Mouse (Mus musculus) CH12F3 (cell line): ENCODE data around the gene Ccdc83.

Experiments used
- in situ Hi-C: fragments of 300-500 bp; cut with MboI; formaldehyde crosslinking; loops from 2 replicates; pipeline ENCODE4 v1.14.3; 2020; ENCODE audit warnings: low sequenced_read_pairs

Gene Ccdc83

GRCm38 (mm10) chr7:90265289-90265970 lies at the start of gene Ccdc83:
Gene Ccdc83, minus strand, starts transcription at chr7:90265777.
- in situ Hi-C loops: no loop called here

- in situ Hi-C loops: no loop called here
Observed at GRCm38 (mm10) chr7:90313421-90313820, 47.8 kb upstream of the Ccdc83 start.

DNA sequence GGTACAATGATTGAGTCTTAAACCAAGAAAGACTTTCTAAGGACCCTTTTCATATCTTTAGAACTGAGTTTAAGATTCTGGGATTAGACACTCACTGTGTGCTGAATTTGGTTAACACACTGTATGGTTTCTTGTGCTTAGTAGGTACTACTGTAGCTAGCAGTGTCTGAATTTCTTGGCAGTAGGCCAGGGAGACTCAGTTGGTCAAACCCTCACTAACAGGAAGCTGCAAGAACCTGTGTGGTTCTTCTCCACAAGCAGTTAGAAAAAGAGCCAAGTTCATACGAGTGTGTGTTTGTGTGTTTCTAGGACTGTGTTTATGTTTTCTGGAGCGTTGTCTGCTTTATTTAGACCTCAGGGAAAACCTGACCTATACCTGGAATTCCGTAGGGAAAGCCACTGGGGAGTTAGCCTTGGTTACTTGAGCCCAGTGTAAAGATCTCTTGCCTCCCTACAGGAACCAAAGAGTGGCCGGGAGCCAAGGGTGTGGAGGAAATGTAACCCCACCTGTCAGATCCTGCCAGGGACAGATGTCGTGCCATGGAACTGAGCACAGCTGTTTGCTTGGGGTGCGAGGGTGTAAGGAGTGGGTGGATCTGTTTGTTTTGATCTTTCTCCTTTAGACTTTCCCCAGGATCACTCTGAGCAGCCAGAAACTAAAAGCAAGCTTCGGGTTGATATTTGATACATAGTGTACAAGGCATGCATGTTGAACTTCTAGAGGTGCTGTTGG lies 46.7 kb upstream of the Ccdc83 start:
- in situ Hi-C loops: no loop called here

DNA sequence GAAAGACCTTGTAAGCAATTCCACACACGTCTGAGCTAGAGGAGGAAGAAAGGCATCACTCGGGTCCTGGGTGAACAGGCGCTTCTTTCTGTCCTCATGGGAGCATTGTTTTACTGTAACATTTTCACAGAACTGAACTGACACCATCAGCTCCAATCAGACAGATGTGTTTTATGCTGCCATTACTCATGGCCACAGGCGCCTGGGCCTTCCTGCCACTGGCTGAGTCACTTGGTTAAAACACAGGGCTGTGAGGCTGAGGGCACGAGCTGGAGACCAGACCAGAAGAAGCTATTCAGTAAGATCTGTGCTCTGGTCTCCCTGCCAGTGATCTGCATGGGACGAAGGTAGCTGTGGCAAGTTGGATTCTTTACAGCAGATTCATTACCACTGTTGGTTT lies 42.4 kb upstream of the Ccdc83 start:
- in situ Hi-C loops: no loop called here

DNA sequence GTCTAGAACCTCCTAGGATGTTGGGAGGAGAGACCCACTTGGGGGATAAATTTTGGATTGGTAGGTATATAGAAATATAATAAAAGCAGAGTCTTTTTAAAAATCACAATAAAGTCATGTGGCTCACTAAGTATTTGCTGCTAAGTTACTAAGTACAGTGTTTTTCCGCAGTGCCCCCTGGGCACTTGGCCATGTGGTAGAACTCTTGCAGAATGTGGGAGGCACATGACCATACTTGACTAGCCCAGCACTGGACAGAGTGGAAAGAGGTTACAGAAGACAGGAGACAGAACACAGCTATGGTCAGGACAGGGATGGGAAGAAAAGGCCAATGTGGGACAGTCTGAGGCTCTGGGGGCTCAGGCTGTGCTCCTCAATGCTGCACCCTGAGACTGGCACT lies 41.4 kb upstream of the Ccdc83 start:
- in situ Hi-C loops: no loop called here

- in situ Hi-C loops: no loop called here
Observed at GRCm38 (mm10) chr7:90306079-90306478, 40.5 kb upstream of the Ccdc83 start.

DNA sequence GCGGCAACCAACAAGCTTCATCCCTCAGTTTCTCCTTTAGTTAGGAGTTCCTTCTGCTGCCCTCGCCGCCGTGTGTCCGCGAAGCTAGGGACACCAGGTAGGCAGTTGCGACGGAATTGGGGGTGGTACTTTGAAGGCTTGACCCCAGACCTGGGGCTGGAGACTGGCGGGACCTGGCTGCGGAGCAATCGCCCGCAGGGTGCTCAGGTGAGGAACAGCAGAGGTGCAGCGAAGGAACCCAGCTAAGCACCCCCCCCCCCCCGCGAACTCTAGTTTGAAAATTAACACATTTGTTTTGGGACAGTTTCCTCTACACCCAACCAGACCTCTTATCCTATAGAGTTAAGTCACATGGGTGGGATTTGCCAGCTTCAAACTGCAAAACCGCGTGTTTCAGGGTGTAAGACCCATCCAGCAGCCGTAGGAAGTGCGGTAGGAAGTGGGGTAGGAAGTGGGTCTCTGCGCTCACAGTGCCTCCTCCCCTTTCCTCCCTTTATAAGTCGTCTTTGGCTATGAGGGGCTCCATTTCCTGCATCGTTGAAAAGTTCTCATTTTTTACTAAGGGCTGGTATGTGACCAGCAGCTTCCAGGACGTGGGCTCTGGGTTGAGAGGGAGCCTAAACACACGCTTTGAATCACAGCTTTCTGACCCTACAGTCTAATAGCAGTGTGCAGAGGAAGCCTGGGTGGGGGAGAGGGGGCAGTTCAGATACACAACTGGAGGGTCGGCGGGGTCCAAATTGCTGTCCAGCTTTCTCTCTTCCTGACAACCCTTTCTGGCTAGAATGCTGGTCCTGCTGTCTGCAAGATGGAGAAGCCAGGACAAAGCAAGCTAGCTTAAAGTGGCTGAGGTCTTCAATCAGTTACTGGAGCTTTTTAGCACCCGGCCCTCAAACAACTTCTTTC lies 37.3 kb upstream of the Ccdc83 start:
- in situ Hi-C loops: no loop called here

DNA sequence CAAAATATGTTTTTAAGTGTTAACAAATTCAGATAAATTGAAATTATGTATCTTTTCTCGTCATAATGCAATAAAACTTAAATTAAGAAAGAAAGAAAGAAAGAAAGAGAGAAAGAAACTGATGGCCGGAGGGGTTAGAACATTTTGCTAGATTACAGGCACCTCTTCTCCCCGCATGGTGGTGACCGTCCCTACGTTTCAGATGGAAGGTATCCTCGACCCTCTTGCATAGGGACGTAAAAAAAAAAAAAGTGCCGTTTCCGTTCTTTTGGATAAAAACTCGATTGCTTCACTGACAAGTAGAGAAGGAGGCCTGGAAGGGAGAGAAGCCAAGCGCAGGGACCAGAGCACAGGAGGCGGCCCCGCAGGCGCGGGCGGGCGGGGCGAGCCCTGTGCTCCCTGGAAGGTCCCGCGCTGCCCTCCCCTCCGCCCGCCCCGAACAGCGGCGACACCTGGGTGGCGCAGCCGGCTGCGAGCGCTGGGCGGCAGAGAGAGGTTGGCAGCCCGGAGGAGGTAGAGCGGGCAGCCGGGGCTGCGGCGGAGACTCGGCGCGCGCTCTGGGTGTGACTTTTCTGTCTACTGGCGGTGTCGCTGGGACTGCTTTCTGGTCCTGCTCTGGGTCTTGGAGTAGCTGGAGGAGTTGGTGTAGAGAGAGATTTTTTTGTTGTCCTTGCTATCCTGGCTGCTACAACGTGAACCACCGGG lies 36.5 kb upstream of the Ccdc83 start, which contains the start of gene Sytl2:
Gene Sytl2, plus strand, starts transcription at position 311 of the 705 bp plus-strand sequence.
- in situ Hi-C loops: no loop called here

- in situ Hi-C loops: no loop called here
Observed at GRCm38 (mm10) chr7:90291885-90292284, 26.3 kb upstream of the Ccdc83 start.

DNA sequence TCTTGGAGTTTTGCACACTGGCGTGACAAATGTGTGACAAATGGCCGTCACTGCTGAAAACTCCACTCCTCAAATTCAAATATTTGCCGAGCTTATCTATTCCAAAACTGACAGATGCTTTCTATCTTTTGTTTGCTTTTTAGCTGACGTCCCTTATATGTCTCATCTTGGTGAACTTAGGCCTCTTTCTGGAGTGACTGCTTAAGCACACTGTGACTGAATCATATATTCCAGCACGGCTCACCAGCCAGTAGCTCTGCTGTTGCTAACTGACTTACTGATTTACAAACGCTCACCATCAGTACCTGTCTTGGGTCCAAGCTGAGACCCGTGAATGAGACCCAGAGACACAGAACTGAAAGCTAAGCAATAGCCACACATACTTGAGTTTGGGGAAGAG lies 19.2 kb upstream of the Ccdc83 start:
- in situ Hi-C loops: no loop called here

GRCm38 (mm10) chr7:90282786-90283185 lies 17.2 kb upstream of the Ccdc83 start:
- in situ Hi-C loops: no loop called here

- in situ Hi-C loops: no loop called here
Observed at GRCm38 (mm10) chr7:90281759-90282546, 16.4 kb upstream of the Ccdc83 start.

GRCm38 (mm10) chr7:90280878-90281277 lies 15.3 kb upstream of the Ccdc83 start:
- in situ Hi-C loops: no loop called here

GRCm38 (mm10) chr7:90280274-90280875 lies 14.8 kb upstream of the Ccdc83 start:
- in situ Hi-C loops: no loop called here

DNA sequence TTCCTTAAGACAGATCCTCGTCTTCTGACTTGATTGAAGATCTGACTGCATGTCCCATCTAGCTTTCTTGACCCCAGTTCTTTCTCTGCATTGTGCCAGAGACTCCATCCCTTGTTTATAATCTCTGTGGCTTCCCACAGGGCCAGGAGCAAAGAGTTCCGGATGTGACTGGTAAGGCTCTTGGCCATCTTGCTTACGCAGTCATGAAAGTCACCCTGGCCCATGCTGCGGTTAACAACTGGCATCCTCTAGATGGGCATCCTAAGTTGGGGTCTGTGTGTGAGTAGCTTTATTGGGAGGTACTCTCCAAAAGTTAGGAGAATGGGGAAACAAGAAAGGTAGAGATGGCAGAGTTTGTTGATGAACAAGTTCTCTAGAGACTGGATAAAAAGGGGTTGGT lies 13.6 kb upstream of the Ccdc83 start:
- in situ Hi-C loops: loop anchor here (10.0 kb wide), 1 partner anchor 284 kb away; no protein-coding TSS in a partner anchor

- in situ Hi-C loops: loop anchor here (10.0 kb wide), 1 partner anchor 283 kb away; no protein-coding TSS in a partner anchor
Observed at GRCm38 (mm10) chr7:90277769-90278168, 12.2 kb upstream of the Ccdc83 start.

GRCm38 (mm10) chr7:90277246-90277645 lies 11.7 kb upstream of the Ccdc83 start:
- in situ Hi-C loops: loop anchor here (10.0 kb wide), 1 partner anchor 282 kb away; no protein-coding TSS in a partner anchor

GRCm38 (mm10) chr7:90274561-90275100 lies 9.1 kb upstream of the Ccdc83 start:
- in situ Hi-C loops: loop anchor here (10.0 kb wide), 1 partner anchor 280 kb away; no protein-coding TSS in a partner anchor

GRCm38 (mm10) chr7:90270141-90270540 lies 4.6 kb upstream of the Ccdc83 start:
- in situ Hi-C loops: loop anchor here (10.0 kb wide), 1 partner anchor 275 kb away; no protein-coding TSS in a partner anchor
